Mouse (Mus musculus) thymus, adult 2 months (tissue): ENCODE results near the gene Usp54. TPM values are rescaled to one million over a fixed set of nuclear protein-coding genes. Genes with fewer than 3 reads are reported as not detected.

Source experiments
- DNase-seq: peaks from one replicate; pipeline ENCODE4 v3.0.0; 2021
- H3K27ac ChIP-seq: fragments of 200-500 bp; 2 replicates; pipeline ENCODE4 v1.5.1; 2012; ENCODE audit warnings: low read length, control low read depth; ENCODE audit not compliant: control insufficient read depth, insufficient read depth
- H3K27me3 ChIP-seq: fragments of 200-500 bp; 2 replicates; pipeline ENCODE4 v1.6.1; 2012; ENCODE audit warnings: mild to moderate bottlenecking, low read length, moderate library complexity, mixed read lengths; ENCODE audit not compliant: control insufficient read depth, insufficient read depth
- H3K36me3 ChIP-seq: fragments of 200-500 bp; 2 replicates; pipeline ENCODE4 v1.6.1; 2012; ENCODE audit warnings: mild to moderate bottlenecking, low read length, moderate library complexity; ENCODE audit not compliant: control insufficient read depth, insufficient read depth
- H3K4me1 ChIP-seq: fragments of 200-500 bp; replicated peaks from 2 replicates; pipeline ENCODE4 v1.6.1; 2012; ENCODE audit warnings: low read length; ENCODE audit not compliant: control insufficient read depth, insufficient read depth
- H3K4me3 ChIP-seq: fragments of 200-500 bp; 2 replicates; pipeline ENCODE4 v1.5.1; 2012; ENCODE audit warnings: mild to moderate bottlenecking, low read length, control low read depth, moderate library complexity; ENCODE audit not compliant: control insufficient read depth, insufficient read depth
- CTCF ChIP-seq: fragments of 200-500 bp; IDR thresholded peaks from 2 replicates; pipeline ENCODE4 v1.5.1; 2012; ENCODE audit warnings: mild to moderate bottlenecking, control low read depth, low read length, moderate library complexity, borderline replicate concordance; ENCODE audit not compliant: control insufficient read depth, poor library complexity, insufficient read depth; ENCODE audit errors: extremely low read depth
- POLR2A ChIP-seq: fragments of 200-500 bp; IDR thresholded peaks from 2 replicates; pipeline ENCODE4 v1.6.1; 2012; ENCODE audit warnings: mild to moderate bottlenecking, low read length, control low read depth, moderate library complexity; ENCODE audit not compliant: control insufficient read depth, poor library complexity, insufficient read depth; ENCODE audit errors: extremely low read depth
- WGBS: fragments of 180-500 bp; shearing (Covaris S2); methylation state at CpG from one replicate; pipeline ENCODE4 v1.1.7; 2018; 5-methylcytosine and 5-hydroxymethylcytosine counted together
- polyA plus RNA-seq: library from polyadenylated mRNA; depleted of rRNA; stranded (reverse); fragments of >200 nt; gene quantifications from 2 replicates; pipeline ENCODE4 v1.2.3, GENCODE M21; 2012

The Usp54 gene
- polyA plus RNA-seq, 1 experiment, result 3.9 TPM

- no peak for DNase-seq
- H3K4me1 ChIP-seq, result 0 out of 2 replicates have a peak, but pooled peaks cover 2% of the 10 kb centered on the region
Measured at GRCm38 (mm10) chr14:20619131-20619530, 21.7 kb downstream of the Usp54 start.

GRCm38 (mm10) chr14:20618211-20618610, 22.7 kb downstream of the Usp54 start:
- H3K36me3 ChIP-seq, result no peaks in the 10 kb centered on the region
- H3K4me1 ChIP-seq, result 0 out of 2 replicates have a peak, but pooled peaks cover 2% of the 10 kb centered on the region
- no peak overlapping the region for H3K4me3 ChIP-seq
- 11% methylated on average over 5 of the region's 5 CpGs for WGBS
- peak; percentile 7 for DNase-seq
- TF ChIP-seq CTCF (no peak), POLR2A (no peak)
- no peak overlapping the region for H3K27ac ChIP-seq
- H3K27me3 ChIP-seq, result no peaks in the 10 kb centered on the region

More at GRCm38 (mm10) chr14:20619131-20619530, 21.7 kb downstream of the Usp54 start:
- no peak overlapping the region for H3K4me3 ChIP-seq
- no peaks in the 10 kb centered on the region for H3K27me3 ChIP-seq
- TF ChIP-seq POLR2A, result no peak
- no peak for TF ChIP-seq CTCF
- no peak overlapping the region for H3K27ac ChIP-seq
- H3K36me3 ChIP-seq, result no peaks in the 10 kb centered on the region

- no peak overlapping the region for H3K27ac ChIP-seq
Measured at GRCm38 (mm10) chr14:20616421-20616820, 24.4 kb downstream of the Usp54 start.

GRCm38 (mm10) chr14:20615075-20615474, 25.8 kb downstream of the Usp54 start:
- H3K4me3 ChIP-seq, result no peak overlapping the region
- TF ChIP-seq CTCF (no peak), POLR2A (no peak)
- no peaks in the 10 kb centered on the region for H3K36me3 ChIP-seq
- H3K27me3 ChIP-seq, result no peaks in the 10 kb centered on the region
- no peak overlapping the region for H3K27ac ChIP-seq
- 0 out of 2 replicates have a peak, but pooled peaks cover 2% of the 10 kb centered on the region for H3K4me1 ChIP-seq
- no peak for DNase-seq
- 94% methylated on average over 2 of the region's 2 CpGs for WGBS

More at GRCm38 (mm10) chr14:20616421-20616820, 24.4 kb downstream of the Usp54 start:
- Histone ChIP-seq H3K27me3 (no peaks in the 10 kb centered on the region), H3K4me3 (no peak overlapping the region), H3K36me3 (no peaks in the 10 kb centered on the region), H3K4me1 (0 out of 2 replicates have a peak, but pooled peaks cover 2% of the 10 kb centered on the region)
- no peak for TF ChIP-seq CTCF
- no peak for TF ChIP-seq POLR2A
- WGBS, result 55% methylated on average over 2 of the region's 2 CpGs
- DNase-seq, result no peak

GRCm38 (mm10) chr14:20612820-20613219, 28.0 kb downstream of the Usp54 start:
- no peaks in the 10 kb centered on the region for H3K27me3 ChIP-seq
- no peaks in the 10 kb centered on the region for H3K4me1 ChIP-seq
- no peak for TF ChIP-seq CTCF
- no peak for TF ChIP-seq POLR2A
- DNase-seq, result no peak
- H3K27ac ChIP-seq, result no peak overlapping the region
- H3K4me3 ChIP-seq, result no peak overlapping the region
- WGBS, result 100% methylated on average over 1 of the region's 1 CpGs
- H3K36me3 ChIP-seq, result no peaks in the 10 kb centered on the region

- no peak overlapping the region for H3K27ac ChIP-seq
Measured at GRCm38 (mm10) chr14:20610146-20610545, 30.7 kb downstream of the Usp54 start.

GRCm38 (mm10) chr14:20609519-20609918, 31.3 kb downstream of the Usp54 start:
- Histone ChIP-seq H3K27ac (no peak overlapping the region), H3K4me3 (no peak overlapping the region), H3K36me3 (no peaks in the 10 kb centered on the region), H3K27me3 (no peaks in the 10 kb centered on the region), H3K4me1 (0 out of 2 replicates have a peak, but pooled peaks cover 3% of the 10 kb centered on the region)
- WGBS, result 91% methylated on average over 3 of the region's 3 CpGs
- no peak for DNase-seq
- TF ChIP-seq POLR2A, result no peak
- no peak for TF ChIP-seq CTCF

More at GRCm38 (mm10) chr14:20610146-20610545, 30.7 kb downstream of the Usp54 start:
- Histone ChIP-seq H3K4me1 (0 out of 2 replicates have a peak, but pooled peaks cover 3% of the 10 kb centered on the region), H3K27me3 (no peaks in the 10 kb centered on the region), H3K4me3 (no peak overlapping the region), H3K36me3 (no peaks in the 10 kb centered on the region)
- TF ChIP-seq CTCF (no peak), POLR2A (no peak)
- 92% methylated on average over 4 of the region's 4 CpGs for WGBS
- no peak for DNase-seq
